Mouse (Mus musculus) forebrain, embryonic 12.5 days (tissue): ENCODE data around the gene Arfgap2. TPM values are rescaled to one million over a fixed set of nuclear protein-coding genes. Genes with fewer than 3 reads are reported as not detected.
"Not testable (repeated sequence)": the region's sequence is repeated elsewhere in the genome, so short reads cannot be mapped to it uniquely, and the experiment has no call there.

Source experiments
- ATAC-seq: fragments of 200-750 bp; cut with Nextera tagmentation; 2 replicates; pipeline ENCODE4 v1.8.0; 2017; ENCODE audit warnings: moderate TSS enrichment; ENCODE audit not compliant: low FRiP score
- H3K27ac ChIP-seq: fragments of 300-500 bp; sonication (generic); 2 replicates; pipeline ENCODE4 v1.5.1; 2016; ENCODE audit warnings: mild to moderate bottlenecking
- H3K27me3 ChIP-seq: fragments of 300-500 bp; sonication (generic); 2 replicates; pipeline ENCODE4 v1.6.1; 2016; ENCODE audit warnings: mild to moderate bottlenecking
- H3K36me3 ChIP-seq: fragments of 300-500 bp; sonication (generic); replicated peaks from 2 replicates; pipeline ENCODE4 v1.6.1; 2016; ENCODE audit warnings: mild to moderate bottlenecking
- H3K4me1 ChIP-seq: fragments of 300-500 bp; sonication (generic); 2 replicates; pipeline ENCODE4 v1.6.1; 2016
- H3K4me2 ChIP-seq: fragments of 300-500 bp; sonication (generic); 2 replicates; pipeline ENCODE4 v1.6.1; 2016; ENCODE audit warnings: mild to moderate bottlenecking, moderate library complexity
- H3K4me3 ChIP-seq: fragments of 300-500 bp; sonication (generic); replicated peaks from 2 replicates; pipeline ENCODE4 v1.5.1; 2016; ENCODE audit warnings: mild to moderate bottlenecking
- H3K9ac ChIP-seq: fragments of 300-500 bp; sonication (generic); 2 replicates; pipeline ENCODE4 v1.6.1; 2016; ENCODE audit warnings: mild to moderate bottlenecking
- H3K9me3 ChIP-seq: fragments of 300-500 bp; sonication (generic); 2 replicates; pipeline ENCODE4 v1.6.1; 2016
- WGBS: fragments of 180-500 bp; shearing (Covaris S2); methylation state at CpG from one replicate; pipeline ENCODE4 v1.1.7; 2016; 5-methylcytosine and 5-hydroxymethylcytosine counted together
- polyA plus RNA-seq: library from polyadenylated mRNA; unstranded; fragments of >200 nt; fragmentation: Nextera tagmentation; extraction: Ambion mirVana; gene quantifications from 2 replicates; pipeline ENCODE4 v1.2.1, GENCODE M21; 2016

Arfgap2 gene
- 93.2 and 97.1 TPM in 2 replicates for polyA plus RNA-seq

DNA sequence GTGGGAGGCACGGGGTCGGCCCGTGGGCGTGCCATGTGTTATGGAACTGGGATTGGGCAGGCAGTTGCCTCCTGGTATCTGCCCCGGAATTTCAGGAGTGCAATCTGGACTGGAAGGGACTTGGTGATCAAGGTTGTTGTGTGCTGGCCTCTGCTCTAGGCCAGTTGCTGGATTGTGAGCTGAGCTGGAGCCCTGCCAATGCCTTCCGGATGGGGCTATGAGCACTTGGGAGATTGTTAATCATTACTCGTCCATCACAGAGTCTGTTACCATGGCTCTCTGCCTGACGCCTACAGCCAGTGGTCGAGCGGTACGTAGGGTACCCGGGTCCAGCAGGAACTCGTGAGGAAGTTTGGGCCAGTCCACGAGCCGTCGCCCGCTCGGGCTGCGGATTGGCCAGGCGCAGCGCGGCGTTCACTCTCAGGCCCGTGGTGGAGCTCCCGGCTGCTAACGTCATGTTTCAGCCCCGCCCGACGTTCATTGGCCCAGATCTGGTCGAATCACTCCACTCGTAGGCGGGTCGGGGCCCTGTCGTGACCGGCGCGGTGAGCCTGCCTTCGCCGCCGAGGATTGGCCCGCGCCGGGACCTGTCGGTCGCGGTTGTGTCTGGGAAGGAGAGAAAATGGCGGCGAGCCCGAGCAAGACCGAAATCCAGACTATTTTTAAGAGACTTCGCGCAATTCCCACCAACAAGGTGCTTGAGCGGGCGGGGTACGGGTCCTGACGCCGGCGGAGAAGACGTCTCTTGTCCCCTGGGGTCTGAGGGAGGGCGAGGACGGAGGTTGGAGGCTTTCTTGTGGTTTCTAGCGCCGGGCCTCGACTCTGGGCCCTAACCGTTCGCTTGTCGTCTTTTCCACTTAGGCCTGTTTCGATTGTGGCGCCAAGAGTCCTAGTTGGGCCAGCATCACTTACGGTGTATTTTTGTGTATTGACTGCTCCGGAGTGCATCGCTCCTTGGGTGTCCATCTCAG lies at the start of gene Arfgap2:
Arfgap2 (plus strand) TSS at position 264 of the 971 bp plus-strand sequence.
- WGBS, result 1% methylated on average over 72 of the region's 72 CpGs
- Histone ChIP-seq H3K36me3 (peaks cover 60% of the 10 kb centered on the region), H3K27me3 (no peaks in the 10 kb centered on the region), H3K4me1 (peaks cover 19% of the 10 kb centered on the region), H3K9me3 (no peaks in the 10 kb centered on the region), H3K9ac (peak within 1 kb of the TSS; percentile 85), H3K27ac (peak within 1 kb of the TSS; percentile 91), H3K4me3 (peak within 1 kb of the TSS; percentile 82), H3K4me2 (peak within 1 kb of the TSS; percentile 86)
- peak; percentile 99 for ATAC-seq

DNA sequence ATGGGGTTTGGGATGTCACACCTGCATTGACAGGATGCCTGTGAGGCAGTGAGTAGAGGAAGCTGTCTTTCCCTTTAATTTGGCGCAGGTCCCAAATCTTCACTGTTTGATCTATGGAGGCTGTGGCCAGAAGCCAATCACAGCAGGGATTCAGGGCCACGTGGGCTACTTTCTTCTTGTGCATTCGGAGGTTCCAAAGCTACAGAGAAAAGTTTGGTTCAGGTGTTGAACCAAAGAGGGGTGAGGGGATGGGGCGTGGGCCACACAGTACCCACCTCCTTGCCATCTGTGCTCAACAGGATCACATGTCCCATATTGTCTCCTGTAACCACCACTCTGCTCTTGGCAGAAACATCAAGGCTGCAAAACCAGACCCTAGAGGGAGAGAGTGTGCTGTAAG lies 47.7 kb upstream of the Arfgap2 start:
- Histone ChIP-seq H3K9me3 (no peaks in the 10 kb centered on the region), H3K4me1 (no peaks in the 10 kb centered on the region), H3K4me3 (no peak overlapping the region), H3K9ac (no peak overlapping the region), H3K4me2 (no peak overlapping the region), H3K36me3 (peaks cover 42% of the 10 kb centered on the region), H3K27ac (no peak overlapping the region), H3K27me3 (no peaks in the 10 kb centered on the region)
- WGBS, result 71% methylated on average over 4 of the region's 4 CpGs
- no peak for ATAC-seq

DNA sequence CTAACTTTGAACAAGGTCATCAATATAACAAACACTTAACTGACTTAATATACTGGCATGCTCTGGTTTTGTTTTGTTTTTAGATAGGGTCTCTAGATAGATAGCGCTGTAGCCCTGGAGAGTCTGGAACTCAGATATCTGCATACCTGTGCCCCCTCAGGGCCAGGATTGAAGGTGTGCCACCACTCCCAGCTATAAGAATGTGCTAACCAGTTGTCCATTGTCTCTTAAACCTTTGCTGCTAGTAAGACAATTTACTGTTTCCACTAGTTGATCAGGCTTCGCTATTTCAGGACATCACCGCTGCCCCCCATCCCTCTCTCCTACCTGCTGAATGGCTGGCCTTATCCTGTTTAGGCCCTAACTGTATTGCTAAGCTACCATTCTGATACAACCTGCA lies 44.3 kb upstream of the Arfgap2 start:
- Histone ChIP-seq H3K36me3 (peaks cover 12% of the 10 kb centered on the region), H3K4me2 (no peak overlapping the region), H3K4me3 (no peak overlapping the region), H3K27ac (no peak overlapping the region), H3K9me3 (no peaks in the 10 kb centered on the region), H3K27me3 (no peaks in the 10 kb centered on the region), H3K4me1 (no peaks in the 10 kb centered on the region), H3K9ac (no peak overlapping the region)
- WGBS, result 91% methylated on average over 3 of the region's 3 CpGs
- no peak for ATAC-seq

DNA sequence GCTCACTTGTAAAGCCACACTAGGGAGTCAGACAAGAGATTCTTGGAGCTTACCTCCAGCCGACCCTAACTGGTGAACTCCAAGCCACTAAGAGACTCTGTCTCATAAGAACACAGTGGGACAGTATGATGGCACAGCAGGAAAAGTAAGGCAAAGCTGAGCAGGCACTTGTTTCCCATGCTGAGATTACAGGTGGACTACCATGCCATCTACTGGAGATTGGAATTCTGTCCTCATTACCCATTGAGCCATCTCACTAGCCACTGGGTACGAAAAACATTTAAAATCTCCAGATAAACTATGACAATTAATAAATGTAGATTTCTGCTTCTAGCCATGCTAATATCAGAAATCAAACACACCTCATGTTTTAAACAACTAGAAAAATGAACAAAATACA lies 41.2 kb upstream of the Arfgap2 start:
- H3K4me3 ChIP-seq, result no peak overlapping the region
- H3K4me1 ChIP-seq, result no peaks in the 10 kb centered on the region
- no peak for ATAC-seq
- H3K36me3 ChIP-seq, result no peaks in the 10 kb centered on the region
- H3K27ac ChIP-seq, result no peak overlapping the region
- H3K4me2 ChIP-seq, result no peak overlapping the region
- WGBS, result 79% methylated on average over 2 of the region's 2 CpGs
- H3K9ac ChIP-seq, result no peak overlapping the region
- no peaks in the 10 kb centered on the region for H3K9me3 ChIP-seq
- no peaks in the 10 kb centered on the region for H3K27me3 ChIP-seq

DNA sequence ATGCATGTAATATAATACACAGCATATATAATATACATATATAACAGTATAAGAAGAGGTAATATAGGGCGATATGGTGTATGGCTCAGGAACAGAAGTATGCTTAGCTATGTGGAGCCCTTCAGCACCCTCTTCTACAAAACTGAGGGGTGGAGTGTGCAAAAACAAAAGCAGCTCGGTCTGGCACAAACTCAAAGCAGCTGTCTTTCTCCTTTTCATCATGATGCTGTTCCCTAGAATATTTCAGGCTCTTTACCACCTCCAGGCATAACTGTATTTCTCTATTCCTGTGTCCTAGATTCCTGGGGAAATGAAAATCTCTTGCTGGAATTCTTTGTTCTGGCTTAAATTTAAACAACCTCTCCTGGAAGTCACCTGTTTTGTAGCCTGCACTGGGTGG lies 35.0 kb upstream of the Arfgap2 start:
- 80% methylated on average over 2 of the region's 2 CpGs for WGBS
- Histone ChIP-seq H3K27me3 (no peaks in the 10 kb centered on the region), H3K27ac (no peak overlapping the region), H3K4me2 (no peak overlapping the region), H3K36me3 (0 out of 2 replicates have a peak, but pooled peaks cover 4% of the 10 kb centered on the region), H3K4me3 (no peak overlapping the region), H3K4me1 (no peaks in the 10 kb centered on the region), H3K9ac (no peak overlapping the region), H3K9me3 (no peaks in the 10 kb centered on the region)
- no peak for ATAC-seq

DNA sequence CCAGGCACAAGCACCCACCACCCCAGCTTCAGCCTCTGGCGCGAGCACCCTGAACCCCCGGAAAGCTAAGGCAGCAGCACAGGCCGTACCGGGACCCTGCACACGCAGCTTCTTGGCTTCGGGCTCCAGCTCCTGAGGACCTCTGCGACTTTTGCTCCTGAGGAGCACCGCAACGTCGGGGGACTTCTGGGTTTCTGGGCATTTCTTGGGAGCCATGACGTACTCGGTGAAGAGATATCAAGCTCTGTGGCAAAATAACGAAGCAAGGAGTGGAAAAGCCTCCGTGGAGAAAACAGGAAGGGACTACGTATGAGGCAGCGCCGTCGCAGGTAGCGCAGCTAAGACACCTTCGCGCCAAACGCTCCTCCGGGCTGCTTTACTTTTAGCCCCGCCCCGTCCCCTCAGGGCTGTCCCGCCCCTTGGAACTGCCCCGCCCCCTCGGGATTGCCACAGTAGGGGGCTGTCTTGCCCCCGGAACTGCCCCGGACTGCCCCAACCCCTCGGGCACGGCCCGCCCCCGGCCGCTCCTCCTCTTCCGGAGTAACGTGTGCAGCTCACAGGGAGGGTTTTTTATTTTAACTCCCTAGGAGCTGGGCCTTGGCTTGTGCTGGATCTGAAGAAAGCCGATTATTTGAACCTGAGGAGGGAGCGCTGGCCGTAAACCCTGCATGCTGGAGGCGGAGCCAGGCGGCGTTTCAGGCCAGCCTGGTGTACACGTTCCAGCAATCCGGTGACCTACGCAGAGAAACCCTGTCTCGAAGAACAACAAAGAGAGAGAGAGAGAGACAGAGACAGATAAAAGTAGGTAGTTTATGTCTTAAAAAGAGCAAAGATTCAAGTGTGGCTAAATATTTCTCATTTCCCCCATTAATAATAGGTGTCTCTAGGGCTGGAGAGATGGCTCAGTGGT lies 27.9 kb upstream of the Arfgap2 start, which contains the start of gene Ddb2:
Ddb2 (minus strand) TSS at position 382 of the 910 bp plus-strand sequence.
- under 1% methylated on average over 48 of the region's 48 CpGs for WGBS
- Histone ChIP-seq H3K4me3 (peak within 1 kb of the TSS; percentile 54), H3K27me3 (no peaks in the 10 kb centered on the region), H3K36me3 (0 out of 2 replicates have a peak, but pooled peaks cover 4% of the 10 kb centered on the region), H3K9me3 (no peaks in the 10 kb centered on the region), H3K4me2 (peak within 1 kb of the TSS; percentile 77), H3K27ac (peak within 1 kb of the TSS; percentile 95), H3K9ac (peak within 1 kb of the TSS; percentile 70), H3K4me1 (peaks cover 10% of the 10 kb centered on the region; the same call in 1 of the 2 replicates)
- peak; percentile 98 for ATAC-seq

DNA sequence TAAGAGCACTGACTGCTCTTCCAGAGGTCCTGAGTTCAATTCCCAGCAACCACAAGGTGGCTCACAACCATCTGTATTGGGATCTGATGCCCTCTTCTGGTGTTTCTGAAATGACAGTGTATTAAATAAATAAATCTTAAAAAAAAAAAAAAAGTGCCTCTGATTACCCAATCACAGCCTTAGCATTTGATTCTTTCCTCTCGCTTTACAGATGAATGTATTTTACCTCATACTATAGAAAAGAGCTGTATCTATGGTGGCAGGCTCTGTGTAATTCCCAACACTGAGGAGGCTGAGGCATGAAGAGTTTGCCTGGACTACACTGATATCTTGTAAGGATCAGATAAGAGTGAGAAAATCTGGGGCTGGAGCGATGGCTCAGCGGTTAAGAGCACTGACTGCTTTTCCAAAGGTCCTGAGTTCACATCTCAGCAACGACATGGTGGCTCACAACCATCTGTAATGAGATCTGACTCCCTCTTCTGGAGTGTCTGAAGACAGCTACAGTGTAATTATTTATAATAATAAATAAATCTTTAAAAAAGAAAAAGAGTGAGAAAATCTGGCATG lies 27.2 kb upstream of the Arfgap2 start:
- WGBS, result 33% methylated on average over 4 of the region's 4 CpGs
- ATAC-seq, result peak; percentile 34
- not testable (repeated sequence) for H3K27me3 ChIP-seq, H3K9me3 ChIP-seq, H3K9ac ChIP-seq, H3K36me3 ChIP-seq
- peak overlapping the region; percentile 77 for H3K4me2 ChIP-seq
- H3K4me1 ChIP-seq, result peaks cover 10% of the 10 kb centered on the region; the same call in 1 of the 2 replicates
- H3K4me3 ChIP-seq, result peak overlapping the region; percentile 54
- H3K27ac ChIP-seq, result peak overlapping the region; percentile 95

DNA sequence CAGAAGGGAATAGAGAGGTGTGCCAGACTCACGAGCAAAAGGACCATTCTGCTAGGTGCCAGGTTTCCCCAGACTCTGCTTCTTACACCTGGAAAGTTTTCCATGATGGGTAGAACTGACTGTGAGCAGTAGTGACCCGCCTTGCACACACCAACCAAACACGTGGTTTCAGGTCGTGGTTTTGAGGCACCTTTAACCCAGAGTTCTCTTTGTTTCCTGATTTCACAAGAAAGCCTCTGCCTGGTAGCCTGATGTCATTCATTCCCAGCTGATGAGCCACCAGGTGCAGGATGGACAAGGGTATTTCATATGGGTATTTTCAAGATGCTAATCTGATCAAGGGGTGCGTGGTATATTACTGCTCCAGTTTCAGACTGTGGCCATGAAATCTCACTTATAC lies 22.2 kb upstream of the Arfgap2 start:
- Histone ChIP-seq H3K36me3 (no peaks in the 10 kb centered on the region), H3K9ac (no peak overlapping the region), H3K27me3 (no peaks in the 10 kb centered on the region), H3K4me3 (no peak overlapping the region), H3K4me2 (no peak overlapping the region), H3K27ac (no peak overlapping the region), H3K4me1 (peaks cover 4% of the 10 kb centered on the region; the same call in 1 of the 2 replicates), H3K9me3 (no peaks in the 10 kb centered on the region)
- WGBS, result 78% methylated on average over 5 of the region's 5 CpGs
- ATAC-seq, result no peak

DNA sequence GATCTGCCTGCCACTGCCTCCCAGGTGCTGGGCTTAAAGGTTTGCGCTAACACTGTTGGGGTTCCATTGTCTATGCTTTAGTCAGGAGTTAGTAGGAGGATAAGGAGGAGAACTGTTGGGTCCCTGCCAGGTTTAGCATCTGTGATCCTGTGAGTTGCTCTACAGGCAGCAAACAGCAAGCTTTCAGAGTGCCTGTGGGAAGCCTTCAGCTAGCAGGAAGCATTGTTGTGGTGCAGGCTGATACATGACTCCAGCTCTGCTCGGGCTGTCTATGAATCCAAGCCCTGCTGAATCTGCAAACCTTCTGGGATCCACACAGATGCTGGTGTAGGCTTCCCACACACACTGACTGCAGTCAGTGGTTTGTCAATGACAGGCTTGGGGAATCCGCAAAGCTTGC lies 21.4 kb upstream of the Arfgap2 start:
- WGBS, result 65% methylated on average over 3 of the region's 3 CpGs
- Histone ChIP-seq H3K4me3 (no peak overlapping the region), H3K27me3 (no peaks in the 10 kb centered on the region)

DNA sequence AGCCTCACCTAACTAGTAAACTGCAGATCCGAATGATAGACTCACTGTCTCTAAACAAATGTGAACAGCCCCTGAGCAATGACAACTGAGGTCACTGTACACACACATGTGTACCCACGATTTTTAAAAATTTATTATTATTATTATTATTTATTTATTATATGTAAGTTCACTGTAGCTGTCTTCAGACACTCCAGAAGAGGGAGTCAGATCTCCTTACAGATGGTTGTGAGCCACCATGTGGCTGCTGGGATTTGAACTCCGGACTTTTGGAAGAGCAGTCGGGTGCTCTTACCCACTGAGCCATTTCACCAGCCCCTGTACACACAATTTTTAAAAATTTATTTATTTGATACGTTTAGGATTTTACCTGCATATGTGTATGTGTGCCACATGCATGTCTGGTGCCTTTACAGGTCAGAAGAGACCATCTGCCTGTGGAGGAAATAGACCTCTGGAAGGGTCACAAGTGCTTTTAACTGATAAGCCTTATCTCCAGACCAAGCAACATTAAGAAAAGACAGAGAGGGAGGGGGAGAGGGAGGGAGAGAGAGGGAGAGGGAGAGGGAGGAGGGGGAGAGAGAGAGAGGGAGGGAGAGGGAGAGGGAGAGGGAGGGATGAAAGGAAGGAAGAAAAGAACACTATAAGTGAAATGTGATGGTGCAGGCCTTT lies 20.1 kb upstream of the Arfgap2 start:
- Histone ChIP-seq H3K36me3 (no peaks in the 10 kb centered on the region), H3K9me3 (no peaks in the 10 kb centered on the region), H3K4me2 (no peak overlapping the region), H3K4me3 (no peak overlapping the region), H3K9ac (no peak overlapping the region), H3K4me1 (no peaks in the 10 kb centered on the region; the same call in 1 of the 2 replicates), H3K27me3 (no peaks in the 10 kb centered on the region), H3K27ac (no peak overlapping the region)
- no peak for ATAC-seq
- WGBS, result 81% methylated on average over 5 of the region's 5 CpGs

More for the DNA sequence above, 21.4 kb upstream of the Arfgap2 start:
- Histone ChIP-seq H3K27ac (peak overlapping the region; percentile 25; the same call in 1 of the 2 replicates), H3K9ac (no peak overlapping the region), H3K4me2 (no peak overlapping the region), H3K4me1 (no peaks in the 10 kb centered on the region; the same call in 1 of the 2 replicates), H3K36me3 (no peaks in the 10 kb centered on the region), H3K9me3 (no peaks in the 10 kb centered on the region)
- ATAC-seq, result no peak

DNA sequence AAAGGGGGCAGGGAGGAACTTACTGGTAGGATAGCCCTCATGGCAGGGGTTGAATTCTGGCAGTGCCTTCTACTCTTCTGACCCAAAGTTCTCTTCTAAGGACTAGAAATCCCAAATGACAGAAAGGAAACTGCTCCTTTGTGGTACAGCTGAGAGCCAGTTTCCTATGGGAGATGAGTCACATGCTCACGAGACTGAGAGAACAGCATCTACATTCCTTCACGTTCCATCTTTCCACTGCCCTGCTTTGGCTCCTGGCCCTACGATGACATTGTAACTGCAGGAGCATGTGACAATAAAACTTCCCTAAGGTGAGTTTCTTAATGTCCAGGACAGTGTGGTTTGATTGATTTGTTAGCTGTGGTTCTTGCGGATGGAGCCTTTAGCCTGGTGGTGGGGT lies 16.4 kb upstream of the Arfgap2 start:
- Histone ChIP-seq H3K4me1 (no peaks in the 10 kb centered on the region; the same call in 1 of the 2 replicates), H3K9me3 (no peaks in the 10 kb centered on the region), H3K4me2 (no peak overlapping the region), H3K9ac (no peak overlapping the region), H3K27me3 (peaks cover 13% of the 10 kb centered on the region; the same call in 1 of the 2 replicates), H3K36me3 (no peaks in the 10 kb centered on the region), H3K4me3 (no peak overlapping the region), H3K27ac (no peak overlapping the region)
- no peak for ATAC-seq
- 94% methylated on average over 4 of the region's 4 CpGs for WGBS
